Mouse (Mus musculus) kidney, postnatal 14 days (tissue): ENCODE results near the gene Hddc3.
A peak's percentile ranks its signal among the peaks of the same experiment; 100 is the strongest.
"Not testable (repeated sequence)": the region's sequence is repeated elsewhere in the genome, so short reads cannot be mapped to it uniquely, and the experiment has no call there.

Experiments
- DNase-seq: peaks from one replicate; pipeline ENCODE4 v3.0.0; 2022; ENCODE audit warnings: mixed read lengths

Gene Hddc3

DNA sequence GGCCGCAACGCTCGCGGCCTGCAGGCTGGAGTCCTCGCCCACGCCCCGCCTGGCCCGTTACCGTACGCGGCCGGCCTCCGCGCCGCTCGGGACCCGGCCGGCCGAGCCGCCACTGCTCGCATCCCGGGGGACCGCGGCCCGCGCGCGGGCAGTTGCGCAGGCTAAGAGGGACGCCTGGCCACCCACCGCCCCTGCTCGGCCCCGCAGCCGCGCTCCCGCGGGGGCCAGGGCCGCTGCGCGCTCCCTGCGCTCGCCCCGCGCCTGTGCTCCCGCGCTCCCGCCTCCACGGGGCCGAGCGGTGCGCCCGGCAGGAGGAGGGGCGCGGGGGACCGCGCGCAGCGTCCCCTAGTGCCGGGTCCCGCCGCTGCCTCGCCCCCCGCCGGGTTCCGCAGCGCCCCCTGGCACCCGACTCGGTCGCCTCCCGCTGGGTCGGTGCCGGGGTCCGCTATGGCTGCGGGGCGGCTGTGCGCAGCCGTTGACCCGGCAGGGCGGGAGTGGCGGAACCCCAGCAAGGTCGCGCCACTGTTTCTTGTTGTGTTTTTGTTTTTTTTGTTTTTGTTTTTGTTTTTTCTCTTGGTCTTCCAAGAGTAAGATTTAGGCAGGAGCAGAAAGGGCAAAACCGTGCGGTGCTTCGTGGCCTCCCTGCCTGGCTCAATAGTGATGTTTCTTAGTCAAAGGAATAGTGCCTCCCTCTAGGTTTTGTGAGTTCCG lies 28.3 kb downstream of the Hddc3 start, which contains the start of gene Man2a2:
TSS of gene Man2a2 (minus strand) at position 335 of the 711 bp plus-strand sequence.
- peak; percentile 89 for DNase-seq

DNA sequence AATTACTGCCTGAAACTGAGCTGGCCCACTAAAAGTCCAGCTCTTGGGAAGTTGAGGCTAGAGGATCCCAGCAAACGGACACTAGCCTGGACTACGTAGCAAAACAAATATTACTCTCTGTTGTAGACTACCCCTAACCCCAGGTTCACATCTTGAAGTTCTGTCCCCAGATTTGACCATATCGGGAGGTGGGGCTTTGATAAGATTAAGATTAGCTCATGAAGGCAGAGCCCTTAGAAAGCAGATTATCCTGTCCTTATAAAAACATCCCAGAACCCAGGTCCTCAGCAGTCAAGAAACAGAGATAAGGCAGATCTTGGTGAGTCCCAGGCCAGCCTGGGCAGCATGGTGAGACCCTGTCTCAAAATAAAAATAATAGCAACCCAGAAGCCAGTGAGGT lies 29.3 kb downstream of the Hddc3 start:
- no peak for DNase-seq

GRCm38 (mm10) chr7:80372667-80373066 lies 29.8 kb downstream of the Hddc3 start:
- no peak for DNase-seq

- no peak for DNase-seq
Measured at GRCm38 (mm10) chr7:80373352-80373751, 30.4 kb downstream of the Hddc3 start.

GRCm38 (mm10) chr7:80373850-80374249 lies 30.9 kb downstream of the Hddc3 start:
- DNase-seq = no peak

DNA sequence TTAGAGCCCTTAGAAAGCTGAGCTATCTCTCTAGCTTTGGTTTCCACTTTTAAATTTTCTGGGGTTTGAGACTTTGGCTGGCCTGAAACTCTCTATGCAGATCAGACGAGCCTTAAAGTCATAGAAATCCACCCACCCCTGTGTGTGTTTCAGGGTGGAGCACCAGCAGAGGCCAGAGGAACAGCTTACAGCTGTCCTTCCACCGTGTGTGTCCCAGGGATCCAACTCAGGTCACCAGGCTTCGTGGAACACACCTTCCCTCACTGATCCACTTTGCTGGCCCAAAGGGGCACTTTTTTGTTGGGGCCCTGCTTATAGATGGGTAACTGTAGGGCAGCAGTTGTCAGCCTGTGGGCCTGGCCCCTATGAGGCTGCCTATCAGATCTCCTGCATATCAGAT lies 31.4 kb downstream of the Hddc3 start:
- no peak for DNase-seq

DNA sequence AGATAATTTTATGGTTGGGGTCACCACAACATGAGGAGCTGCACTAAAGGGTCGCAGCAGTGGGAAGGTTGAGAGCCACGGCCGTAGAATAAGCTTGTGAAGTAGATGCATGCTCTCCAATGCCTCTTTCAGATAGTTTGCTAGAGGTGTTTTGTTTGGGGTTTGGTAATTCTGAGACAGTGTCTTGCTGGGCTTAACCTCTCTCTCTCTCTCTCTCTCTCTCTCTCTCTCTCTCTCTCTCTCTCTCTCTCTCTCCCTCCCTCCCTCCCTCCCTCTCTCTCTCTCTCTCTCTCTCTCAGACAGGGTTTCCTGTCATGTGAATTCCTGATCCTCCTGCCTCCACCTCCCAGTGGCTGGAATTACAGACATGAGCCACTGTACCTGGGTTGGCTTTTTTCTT lies 31.8 kb downstream of the Hddc3 start:
- DNase-seq = no peak

- DNase-seq = no peak
Measured at GRCm38 (mm10) chr7:80375376-80376039, 32.6 kb downstream of the Hddc3 start.

GRCm38 (mm10) chr7:80376192-80376591 lies 33.3 kb downstream of the Hddc3 start:
- DNase-seq = no peak

DNA sequence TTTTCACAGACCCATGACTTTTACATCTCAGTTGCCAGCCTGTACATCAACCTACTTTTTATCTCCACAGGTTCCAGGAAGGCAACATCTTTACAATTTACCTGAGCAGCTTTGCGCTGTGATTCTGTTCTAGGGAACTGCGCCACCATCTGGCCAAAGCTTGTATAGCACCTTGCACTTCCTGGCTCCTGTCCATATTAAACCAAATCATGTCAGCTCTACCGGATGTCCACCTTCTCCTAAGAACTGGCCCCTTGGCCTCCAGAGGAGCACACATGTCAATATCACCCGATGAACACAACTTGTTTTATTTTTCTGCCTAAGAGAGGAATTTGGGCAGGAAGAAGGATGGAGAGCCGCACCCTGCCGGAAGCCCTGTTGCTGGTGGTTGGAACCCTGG lies 34.6 kb downstream of the Hddc3 start:
- peak; percentile 78 for DNase-seq

DNA sequence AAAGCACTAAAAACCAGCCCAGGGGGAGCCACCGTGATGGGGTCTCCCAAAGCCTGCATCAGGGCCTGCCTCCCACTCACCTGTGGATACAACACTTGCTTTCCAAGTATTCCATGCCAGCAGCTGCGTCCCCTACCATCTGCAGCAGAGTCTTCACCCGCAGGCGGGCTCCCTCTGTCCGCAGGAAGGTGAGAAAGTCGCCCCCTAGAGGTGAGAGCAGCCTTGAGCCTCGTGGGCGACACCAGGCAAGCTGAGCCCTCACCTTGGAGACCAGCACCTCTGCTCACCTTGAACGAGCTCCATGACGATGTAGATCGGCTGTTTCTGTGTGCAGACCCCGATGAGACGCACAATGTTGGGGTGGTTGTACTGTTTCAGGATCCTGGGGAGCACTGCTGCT lies 36.6 kb downstream of the Hddc3 start:
- DNase-seq = peak; percentile 41

DNA sequence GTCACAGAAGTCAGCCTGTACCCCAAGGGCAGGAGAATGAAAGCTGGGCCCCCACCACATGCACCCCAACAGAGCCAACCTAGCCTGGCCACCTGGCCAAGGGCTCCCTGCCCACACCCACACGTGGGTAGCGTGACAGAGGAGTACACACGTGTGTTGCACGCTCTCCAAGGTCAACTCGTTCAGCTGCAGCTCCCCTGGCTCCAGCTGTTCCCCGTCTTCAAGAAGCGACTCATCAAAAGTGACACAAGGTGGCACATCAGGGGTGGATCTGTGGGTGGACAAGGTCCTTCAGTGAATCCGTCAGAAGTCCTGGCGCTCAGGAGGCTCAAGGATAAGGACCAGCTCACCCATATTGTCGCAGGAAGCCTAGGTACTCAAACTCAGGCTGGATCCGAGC lies 40.0 kb downstream of the Hddc3 start:
- no peak for DNase-seq

DNA sequence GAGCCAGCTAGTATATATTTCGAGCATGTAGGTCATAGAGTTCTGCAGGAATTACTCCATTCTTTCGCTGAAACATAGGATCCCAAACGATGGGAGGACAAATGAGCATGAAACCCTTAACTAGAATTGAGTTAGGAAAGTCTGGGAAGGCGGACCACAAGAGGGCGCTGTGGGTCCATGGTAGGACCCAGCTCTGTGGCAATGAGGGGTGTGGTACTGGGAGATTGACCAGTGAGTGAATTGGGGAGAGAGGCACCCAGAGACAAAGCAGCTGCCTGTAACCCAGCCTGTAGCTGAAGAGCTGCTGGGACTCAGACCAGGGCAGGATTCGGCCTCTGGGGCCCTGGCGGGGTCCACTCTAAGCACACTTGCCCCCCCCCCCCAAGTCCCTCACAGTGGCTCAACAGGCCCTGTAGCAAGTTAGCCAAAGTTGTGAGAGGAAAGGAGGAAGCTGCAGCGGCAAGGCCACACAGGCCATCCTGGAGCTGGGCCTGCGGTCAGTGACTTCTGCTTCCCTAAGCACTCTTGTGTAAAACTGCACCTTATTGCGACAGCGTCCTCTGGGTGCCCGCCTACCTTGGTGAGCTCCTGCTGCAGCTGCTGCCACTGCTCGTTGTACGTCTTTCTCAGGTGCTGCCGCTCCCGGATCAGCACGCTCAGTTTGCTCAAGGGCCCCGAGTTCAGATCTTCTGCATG lies 43.5 kb downstream of the Hddc3 start:
- DNase-seq = peak; percentile 92

DNA sequence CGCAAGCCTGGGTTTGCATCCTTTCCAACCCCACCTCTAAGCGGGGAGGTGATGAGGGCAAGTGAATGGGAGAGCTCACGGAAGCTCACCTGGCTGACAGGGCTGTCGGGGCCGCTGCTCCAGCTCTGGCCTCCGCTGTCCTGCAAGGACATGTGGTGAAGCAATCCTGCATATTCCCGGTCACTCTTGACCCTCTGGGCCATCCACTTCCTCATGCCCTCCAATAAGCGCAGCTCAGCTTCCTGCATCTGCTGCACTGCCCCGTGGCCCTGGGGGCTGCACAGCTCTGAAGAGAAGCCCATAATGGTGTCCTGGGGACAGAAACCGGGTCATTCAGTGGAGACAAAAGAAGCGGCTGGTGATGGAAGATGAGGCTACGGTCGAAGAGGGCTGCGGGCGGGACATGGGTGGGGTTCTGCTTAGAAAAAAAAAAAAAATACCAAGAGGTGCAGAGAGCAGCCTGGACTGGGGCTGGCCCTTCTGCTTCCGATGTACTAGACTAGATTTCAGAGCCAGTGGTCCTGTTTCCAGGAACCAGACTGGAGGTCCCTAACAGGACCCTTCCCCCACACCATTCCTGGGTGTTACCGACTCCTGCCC lies 44.2 kb downstream of the Hddc3 start:
- DNase-seq = peak; percentile 39

DNA sequence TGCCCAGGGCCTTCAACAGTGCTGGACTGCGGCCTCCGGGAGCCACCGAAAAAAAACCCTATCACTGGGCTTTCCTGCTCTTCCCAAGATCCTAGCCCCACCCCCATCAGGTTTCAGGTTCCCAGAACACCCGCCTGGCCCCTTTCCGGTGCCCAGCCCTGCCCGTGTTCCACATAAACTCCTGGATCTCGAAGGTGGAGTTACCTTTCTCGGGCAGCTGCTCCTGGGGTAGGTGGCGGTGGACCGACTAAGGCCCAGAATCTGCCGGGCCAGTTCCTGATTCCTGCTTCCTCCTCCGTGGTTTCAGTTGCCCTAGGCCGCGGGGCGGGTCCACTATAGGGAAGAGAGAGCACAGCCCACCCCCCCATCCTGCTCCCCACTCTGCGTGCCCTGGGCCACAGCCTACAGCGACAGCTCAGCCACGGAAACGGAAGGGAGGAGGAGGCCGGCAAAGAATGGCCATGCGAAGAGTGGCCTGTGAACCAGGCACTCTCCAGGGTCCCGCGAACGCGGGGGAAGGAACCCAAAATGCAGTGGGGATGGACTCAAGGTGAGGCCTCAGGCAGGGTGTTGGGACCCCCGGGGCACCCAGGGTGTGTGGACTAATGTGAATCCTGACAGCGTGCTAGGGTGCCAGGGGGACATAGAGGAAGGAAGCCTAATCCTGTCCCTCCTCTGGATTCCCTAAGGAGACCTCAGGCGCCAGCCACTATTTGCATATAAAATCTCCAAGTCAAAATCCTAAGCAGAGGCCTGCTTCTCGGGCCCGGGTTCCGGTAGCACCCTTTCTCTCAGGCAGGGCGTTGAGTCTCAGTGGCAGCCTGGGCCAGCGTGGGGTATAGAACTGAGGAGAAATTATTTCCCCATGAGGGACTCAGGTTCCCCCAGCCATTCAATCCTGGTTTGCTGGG lies 45.0 kb downstream of the Hddc3 start, which contains the start of gene Fes:
TSS of gene Fes (minus strand) at position 314 of the 911 bp plus-strand sequence.
- peak; percentile 83 for DNase-seq

DNA sequence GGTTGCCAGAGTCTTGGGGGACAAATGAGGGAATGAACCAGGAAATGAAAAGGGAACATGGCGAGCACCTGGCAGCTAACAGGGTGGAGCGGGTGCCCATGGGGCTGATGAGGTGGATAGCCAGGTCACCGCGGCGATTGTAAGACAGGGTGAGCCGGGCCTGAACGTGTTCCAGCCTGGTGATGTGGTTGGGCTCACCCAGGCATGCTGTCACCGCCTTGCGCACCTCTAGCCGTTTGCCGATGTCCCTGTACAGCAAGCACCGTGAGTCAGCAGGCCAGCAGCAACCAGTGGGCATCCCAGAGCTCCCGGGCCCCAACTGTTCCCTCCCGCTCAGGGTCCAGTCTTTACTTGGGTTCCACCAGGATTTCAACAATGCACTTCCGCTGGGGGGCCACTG lies 49.2 kb downstream of the Hddc3 start:
- no peak for DNase-seq

DNA sequence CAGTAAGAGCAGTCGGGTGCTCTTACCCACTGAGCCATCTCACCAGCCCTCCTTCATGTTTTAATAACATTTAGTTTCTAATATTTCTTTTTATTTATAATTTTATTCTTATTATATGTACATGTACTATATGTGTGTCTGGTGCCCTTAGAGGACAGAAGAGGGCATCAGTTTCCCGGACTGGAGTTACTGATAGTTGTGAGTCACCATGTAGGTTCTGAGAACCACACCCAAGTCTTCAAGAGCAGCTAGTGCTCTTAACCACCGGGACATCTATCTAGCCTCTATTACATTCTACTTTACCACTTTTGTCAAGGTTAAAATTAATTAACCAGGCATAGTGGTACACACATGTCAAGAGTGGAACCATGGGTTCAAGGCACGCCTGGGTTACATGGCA lies 51.7 kb downstream of the Hddc3 start:
- no peak for DNase-seq

GRCm38 (mm10) chr7:80396427-80396826 lies 53.5 kb downstream of the Hddc3 start:
- not testable (repeated sequence) for DNase-seq

DNA sequence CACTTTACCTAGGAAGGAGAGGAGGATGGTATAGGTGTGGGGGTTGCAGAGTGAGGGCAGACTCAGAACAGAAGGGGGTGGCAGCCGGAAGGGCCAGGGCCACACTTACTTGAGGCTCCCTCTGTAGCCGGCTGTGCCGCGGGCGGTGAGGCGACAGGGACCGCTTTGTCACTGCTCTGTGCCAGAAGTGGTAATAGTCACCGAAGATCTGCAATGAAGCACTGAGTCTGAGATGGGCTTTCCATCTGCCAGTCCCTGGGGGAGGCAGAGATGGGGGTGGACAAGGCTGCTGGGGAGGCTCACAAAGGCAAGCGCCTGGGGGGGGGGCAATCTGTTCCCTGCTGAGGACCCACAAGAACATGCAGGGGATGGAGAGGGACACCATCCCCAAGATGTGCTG lies 55.1 kb downstream of the Hddc3 start:
- DNase-seq = no peak

DNA sequence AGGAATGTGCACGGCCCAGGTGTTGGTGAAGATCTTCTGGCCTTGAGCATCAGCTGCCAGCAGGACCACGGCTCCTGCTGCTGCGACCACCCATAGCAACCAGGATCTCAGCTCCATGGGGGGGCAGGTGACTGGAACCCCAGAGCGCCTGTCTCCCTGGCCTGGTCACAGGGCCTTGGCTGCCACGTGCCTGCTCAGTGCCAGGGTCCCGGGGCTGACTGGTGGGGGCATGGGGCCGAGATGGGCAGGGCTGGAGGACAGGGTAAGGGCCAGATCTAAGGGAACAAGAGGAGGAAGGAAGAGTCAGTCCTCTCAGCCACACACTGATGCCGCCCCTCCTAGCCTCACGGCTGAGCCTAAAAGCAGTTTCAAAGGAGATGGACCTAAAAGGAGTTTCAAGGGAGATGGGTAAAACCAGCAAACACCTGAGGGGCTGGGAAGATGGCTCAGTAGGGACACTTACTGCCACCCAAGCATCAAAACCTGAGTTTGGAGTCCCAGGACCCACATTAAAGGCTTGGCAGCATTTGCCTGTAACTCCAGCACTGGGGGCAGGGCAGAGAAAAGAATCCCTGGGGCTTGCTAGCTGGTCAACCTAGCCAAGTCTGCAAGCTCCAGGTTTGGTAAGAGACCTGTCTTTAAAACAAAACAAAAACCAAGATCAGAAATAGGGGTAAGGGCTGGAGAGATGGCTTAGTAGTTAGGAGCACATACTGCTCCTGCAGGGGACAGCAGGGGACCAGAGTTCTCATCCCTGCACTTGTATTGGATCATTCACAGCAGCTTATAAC lies 55.9 kb downstream of the Hddc3 start:
- no peak for DNase-seq

DNA sequence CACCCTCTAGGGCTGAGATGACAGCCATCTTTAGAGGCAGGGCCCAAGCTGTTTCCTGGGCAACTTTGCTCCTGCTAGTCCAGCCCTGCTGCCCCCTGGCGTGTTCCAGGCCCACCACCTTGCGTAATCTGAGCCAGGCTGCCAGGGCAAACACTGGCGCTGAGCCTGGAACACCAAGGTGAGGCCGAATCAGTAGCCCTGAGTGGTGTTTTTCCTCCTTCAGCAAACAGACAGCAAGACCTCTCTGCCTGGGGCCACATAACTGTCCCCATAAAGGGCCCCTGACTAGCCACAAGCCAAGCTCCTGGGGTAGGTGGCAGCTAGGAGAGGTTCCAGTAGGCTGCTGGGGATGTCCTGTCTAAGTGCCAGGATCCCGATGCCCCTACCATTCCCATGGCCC lies 57.2 kb downstream of the Hddc3 start:
- DNase-seq = peak; percentile 84
